Mouse (Mus musculus) mouse embryonic stem cell (cell line): ENCODE measurements at regions not wholly inside any gene's neighbourhood (a gene's known extent, or its start where the extent isn't known, plus 50 kb on each side); places are given as distances from the start of the nearest gene placed in this dataset.

Experiments used
- in situ Hi-C, 2 experiments: fragments of 300-500 bp; cut with MboI; formaldehyde crosslinking; loops; 1 replicate in 1 of 2; 3 replicates in 1 of 2; pipeline ENCODE4 v1.14.3; 2019 to 2020; ENCODE audit warnings: low sequenced_read_pairs in 2 of 2, low pct_unique_long_range_greater_than_20kb in 1 of 2, mixed read lengths in 1 of 2; ENCODE audit not compliant: unreplicated experiment in 1 of 2

DNA sequence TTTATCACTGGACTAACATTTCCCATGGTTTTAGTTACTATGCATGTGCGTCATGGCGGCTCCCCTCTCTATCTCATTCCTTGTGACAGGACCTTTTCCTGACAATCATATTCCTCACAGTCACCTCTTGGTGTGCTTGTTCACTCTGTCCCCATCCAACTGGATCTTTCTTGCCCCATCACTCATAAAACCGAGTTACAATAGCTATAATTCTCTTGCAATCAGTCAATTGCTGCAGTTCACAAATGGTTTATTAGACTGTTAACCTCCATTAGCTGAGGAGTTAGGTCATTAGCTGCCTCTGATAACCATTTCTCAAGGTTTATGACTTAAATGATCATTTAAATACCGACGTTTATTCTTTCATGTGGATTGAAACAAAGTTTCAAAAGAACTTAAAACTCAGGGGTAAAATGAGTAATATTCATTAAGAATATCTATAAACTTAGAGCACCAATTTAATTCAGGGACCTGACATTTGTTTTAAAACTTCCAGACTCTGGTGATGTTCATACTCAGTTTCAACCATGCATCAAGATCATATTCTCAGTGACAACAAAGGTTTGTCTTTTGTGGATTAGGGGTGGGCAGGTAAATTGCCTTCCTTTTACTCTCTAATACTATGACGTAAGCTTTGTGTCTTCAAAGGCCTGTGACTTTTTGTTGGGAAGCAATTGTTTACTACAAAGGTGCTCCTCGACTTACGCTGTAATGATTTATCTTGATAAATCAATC, 344.4 kb upstream of the Sel1l start:
- in situ Hi-C loops: no loop called here

DNA sequence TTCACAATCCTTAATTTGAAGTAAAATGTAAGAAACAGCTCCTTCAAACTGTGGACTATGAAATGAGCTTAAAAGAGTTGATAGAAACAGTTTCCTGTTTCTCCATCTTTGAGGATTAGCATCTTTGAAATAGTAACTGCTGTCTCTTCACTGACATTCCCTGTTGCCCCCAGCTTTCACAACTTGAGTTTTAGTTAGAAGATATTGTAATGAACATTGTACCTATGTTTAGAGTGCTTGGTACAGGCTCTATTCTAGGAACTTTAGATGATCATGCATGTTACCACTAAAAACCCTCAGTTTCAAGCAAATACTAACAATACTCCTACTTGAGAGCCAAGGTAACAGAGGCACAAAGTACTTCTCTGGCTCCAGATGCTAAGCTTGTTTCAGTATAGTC, 340.1 kb upstream of the Sel1l start:
- in situ Hi-C loops: no loop called here

DNA sequence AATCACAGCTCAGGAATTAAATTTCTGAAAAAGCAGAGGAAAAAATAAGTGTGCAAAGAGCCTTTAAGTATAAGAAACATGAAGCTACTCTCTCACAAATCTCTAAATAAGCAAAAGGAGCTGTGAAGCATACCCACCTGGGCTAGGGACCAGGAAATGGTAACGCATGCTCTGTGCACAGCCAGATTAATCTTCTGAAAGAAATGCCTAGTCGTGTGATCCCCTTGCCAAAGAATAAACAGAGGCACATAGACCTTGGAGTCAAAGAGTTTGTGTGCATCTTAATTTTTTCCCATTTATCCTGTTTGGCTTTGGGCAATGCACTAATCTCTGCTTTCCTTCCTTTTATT, 338.2 kb upstream of the Sel1l start:
- in situ Hi-C loops: no loop called here

DNA sequence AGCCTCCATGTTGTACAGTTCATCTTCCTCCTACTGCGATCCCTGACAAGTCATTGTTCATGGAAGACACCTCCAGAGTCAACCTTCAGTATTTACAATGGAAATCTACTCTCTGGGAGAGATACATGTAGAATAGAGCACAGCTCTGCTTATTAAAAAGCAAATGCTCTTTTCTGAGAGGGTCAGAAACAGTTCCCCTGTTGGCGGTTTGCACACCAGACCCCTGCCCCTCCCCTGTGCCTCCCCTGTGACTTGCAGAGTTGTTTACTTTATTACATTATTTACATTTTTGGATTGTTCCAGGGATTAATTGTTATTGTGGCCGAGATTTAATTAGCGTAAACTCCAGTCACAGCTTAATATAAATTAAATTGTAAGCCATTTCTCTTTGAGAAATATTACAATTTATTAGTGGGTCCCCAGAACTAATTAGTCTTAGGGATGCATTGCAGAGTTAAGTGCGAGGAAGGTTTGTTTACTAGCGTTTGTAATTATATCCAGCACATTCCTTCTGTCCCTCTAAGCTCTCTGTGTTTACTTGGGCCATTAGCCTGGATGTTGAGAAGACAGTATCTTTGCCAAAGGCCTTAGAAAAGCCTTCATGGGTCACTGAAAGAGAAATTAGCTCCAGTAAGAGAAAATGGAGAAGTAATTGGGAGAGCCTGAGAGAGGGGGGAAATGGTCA, 337.6 kb upstream of the Sel1l start:
- in situ Hi-C loops: no loop called here

DNA sequence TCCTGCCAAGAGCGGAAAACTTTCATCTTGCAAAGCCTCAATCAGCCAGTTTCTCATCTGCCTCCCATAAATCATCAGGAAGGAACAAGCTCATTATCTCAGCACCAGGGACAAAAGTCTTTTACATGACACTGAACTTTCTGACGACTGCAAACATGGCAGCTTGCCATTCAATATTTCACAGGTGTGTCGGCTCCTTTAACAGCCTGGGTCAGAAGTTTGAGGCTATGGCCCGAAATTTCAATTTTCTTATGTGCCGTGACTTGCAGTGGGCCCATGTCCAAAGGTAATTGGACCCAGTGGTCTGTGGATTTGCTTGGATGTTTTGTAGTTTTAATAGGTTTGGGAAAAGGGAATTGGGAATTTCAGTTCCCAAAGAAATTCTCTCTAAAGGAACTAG, 330.3 kb upstream of the Sel1l start:
- in situ Hi-C loops: no loop called here

DNA sequence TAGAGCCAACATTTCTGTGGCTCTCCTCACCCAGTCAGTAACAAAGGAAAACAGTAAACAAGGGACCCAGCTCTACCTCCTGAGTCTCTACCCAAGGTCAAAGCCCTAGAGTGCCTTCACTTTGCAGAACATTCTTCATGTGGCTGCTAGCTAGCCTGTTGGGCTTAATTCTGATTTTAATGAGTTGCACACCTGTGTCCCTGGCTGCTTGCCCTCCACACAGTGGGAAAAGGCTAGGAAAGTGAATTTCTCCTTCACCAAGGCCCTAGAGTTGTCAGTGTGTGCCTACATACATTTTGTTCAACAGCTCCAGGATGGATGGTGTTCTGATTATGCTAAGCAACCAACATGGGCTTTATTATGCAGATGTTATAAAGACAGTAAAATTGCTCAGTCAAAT, 307.8 kb upstream of the Sel1l start:
- in situ Hi-C loops: no loop called here

DNA sequence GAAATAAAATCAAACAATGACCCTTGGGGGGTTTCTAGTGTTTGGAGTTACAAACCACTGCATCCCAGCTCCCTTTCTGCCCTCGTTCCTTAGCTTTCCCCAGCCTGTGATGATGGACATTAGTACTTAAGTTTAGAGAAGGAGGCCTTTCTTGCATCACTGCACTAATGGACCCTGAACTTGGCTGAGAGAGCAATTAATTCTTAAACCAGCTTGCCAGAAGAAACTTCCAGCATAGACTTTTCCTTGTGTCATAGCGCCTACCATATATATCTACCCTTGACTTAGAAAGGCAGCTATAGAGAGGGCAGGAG, 303.9 kb upstream of the Sel1l start:
- in situ Hi-C loops: no loop called here

DNA sequence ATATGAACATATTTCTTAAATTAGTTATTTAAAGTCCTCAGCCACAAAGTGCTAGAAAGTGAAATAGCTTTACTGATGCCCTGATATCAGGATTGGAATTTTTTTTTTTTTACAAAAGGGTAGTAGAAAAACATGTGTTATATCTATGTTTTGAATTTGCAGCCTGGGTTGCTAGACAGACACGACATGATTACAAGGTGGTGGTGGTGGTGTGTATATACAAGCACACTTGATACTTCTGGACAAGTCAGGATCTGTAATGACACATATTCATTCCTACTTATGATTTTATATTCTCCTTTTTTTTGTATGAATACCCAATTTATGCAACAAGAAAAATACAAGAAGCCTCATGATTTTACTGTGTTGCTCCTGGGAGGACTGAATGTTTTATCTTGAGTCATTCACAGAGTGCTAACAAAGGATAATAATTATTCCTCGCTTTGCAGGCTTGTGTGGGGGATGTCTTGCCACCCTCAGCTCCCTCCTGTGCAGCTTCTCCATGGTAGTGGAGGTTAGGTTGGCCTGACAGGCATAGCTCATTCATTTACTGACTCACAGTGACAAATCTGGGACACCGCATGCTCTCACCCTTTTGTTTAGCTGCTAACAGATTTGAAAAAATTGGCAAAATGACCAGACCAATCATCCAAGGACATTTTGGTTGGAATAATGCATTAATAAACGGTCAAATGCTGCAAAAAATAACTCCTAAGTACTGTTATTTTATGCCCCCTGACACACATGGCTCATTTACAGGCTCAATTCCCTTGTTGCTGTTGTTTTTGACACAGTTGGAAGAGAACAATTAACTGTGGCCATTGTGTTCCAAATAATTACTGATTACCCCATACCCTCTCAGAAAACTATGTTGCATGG, 303.3 kb upstream of the Sel1l start:
- in situ Hi-C loops: no loop called here

DNA sequence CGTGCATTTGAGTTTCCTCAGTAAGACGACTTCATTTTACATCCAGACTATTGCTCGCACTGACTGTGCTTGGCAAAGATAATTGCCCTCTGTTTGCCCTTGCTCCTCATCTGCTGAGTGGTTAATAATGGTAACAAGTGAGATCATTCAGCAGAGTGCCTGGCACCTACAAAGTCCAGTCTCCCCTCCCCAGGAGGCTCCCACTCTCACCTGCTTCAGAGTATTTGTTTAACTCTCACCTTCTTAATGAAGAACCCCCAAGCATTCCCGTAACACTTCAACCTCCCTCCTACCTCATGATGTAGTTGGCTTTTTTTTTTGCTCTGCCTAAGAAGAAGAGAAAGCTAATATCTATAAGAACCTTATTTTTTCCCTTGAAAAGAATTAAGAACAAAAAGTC, 288.6 kb upstream of the Sel1l start:
- in situ Hi-C loops: no loop called here

DNA sequence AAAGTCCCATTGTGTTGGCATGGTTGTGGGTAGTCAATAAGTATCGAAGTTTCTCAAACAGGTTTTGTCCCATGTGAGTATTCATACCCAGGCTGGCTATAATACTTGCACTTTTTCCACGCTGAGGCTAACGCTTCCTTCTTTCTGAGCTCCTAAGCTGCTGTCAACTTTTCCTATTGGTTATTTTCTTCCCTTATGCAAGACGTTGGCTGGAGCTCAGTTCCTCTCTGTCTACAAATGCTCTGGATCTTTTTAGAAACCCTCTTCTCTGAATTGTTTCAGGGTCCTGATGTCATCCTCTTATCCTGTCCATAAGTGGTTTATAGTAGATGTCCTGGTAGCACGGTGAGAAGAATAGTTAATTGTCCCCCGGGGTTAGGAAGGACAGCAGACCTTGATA, 278.7 kb upstream of the Sel1l start:
- in situ Hi-C loops: no loop called here

DNA sequence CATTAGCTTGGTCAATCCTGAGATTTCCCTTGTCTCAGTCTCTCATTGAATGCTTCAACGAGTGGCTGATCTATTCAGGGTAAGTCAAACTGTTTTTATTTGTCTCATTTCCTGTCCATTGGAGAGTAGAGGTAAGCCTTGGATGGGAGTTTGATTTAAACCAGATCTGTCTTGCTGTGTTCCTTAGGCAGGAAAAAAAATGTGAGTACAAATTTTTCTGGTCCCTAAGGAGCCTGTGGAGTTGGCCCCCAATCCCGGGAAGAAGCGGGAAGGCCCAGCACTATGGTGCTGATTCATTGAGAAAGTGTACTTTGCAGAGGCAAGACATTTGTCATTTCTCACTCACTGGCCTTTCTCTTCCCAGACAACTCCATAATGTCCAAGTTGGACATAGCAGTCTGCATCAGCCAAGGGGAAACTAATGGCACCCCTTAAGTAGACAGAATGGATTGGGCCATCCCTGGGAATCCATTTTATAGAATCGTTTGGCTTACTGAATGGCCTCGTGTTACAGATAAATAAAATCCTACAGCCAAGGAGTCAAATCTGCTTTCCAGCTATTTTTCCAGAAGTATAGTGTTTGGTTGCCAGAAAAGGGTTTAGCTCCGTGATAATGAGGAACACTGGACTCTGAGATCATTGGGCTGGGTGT, 271.3 kb upstream of the Sel1l start:
- in situ Hi-C loops: no loop called here

DNA sequence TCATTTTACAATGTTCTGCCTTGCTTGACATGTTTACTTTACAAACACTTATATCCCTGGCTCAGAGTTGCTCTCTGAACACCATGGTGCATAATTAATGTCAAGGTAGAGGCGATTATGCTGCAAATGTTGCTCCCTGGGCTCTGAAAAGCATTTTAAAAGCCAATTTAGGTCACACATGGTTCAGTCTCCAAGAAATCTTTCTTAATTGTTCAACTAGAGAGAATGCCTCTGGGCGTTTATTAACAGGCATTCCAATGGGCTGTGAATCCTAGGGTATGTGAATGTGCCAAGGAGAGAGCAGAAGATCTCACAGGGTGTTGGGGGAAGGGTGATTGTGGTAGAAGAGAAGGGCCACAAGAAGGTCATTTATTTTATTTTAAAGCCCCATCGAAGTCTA, 260.7 kb upstream of the Sel1l start:
- in situ Hi-C loops: no loop called here

DNA sequence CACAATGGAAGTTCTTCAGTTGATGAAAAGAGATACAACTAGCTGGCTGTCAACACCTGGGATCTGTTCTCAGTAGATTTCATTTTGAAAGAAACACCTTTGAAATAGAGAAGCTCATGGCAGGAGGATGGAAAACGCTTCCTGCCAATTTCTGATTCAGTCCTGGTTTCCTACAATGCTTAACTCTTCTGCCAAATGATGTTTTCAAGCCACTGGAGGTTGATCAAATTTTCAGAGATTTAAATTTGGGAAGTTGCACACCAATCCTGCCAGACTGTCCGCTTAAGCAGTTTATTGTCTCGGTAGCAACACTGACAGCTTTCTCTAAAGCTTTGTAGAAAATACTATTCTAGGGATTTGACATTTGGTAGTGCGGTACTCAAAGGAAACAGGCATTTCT, 251.1 kb upstream of the Sel1l start:
- in situ Hi-C loops: no loop called here

DNA sequence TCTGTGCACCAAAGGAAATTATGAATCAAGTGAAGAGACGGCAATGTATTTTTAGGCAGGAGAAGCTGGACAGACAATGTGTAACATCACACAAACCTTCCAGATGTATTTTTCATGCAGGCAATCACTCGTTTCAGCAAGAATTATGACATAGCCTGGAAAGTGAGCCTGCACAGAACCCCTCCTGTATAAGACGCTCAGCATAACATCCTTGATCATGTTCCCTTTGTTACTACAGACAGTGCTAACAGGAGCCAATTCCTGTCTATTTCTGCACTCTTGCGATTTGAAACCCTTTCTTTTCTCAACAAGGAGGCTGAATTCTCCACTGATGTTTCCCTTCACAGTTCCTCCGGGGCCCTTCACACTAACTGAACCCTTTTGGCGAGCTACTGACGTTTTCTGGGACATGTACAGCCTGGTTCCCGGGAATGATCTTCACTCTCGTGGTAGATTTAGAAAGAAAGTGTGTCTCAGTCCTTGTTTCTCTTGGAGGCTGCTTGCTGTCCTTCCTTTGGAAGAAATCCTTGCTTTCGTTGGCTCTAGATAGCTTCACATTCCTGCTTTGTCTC, 243.9 kb upstream of the Sel1l start:
- in situ Hi-C loops: no loop called here

DNA sequence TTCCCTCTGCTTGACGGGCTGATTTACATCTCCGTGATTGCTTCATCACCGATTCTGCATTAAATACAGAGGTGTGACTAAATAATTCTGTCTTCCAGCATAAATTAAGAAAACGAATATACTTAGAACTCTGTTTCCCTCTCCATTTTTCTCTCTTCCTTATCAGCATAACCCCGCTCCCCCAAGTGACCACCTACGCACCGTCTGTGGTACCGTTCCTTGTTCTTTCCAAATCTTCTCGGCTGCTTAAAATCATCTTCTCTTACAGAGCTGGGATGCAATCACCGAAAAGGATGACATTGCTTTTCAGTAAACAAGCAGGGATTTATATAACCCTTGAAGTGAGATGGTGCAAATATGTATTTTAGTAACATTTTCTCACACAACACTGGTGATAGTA, 224.3 kb upstream of the Sel1l start:
- in situ Hi-C loops: no loop called here

DNA sequence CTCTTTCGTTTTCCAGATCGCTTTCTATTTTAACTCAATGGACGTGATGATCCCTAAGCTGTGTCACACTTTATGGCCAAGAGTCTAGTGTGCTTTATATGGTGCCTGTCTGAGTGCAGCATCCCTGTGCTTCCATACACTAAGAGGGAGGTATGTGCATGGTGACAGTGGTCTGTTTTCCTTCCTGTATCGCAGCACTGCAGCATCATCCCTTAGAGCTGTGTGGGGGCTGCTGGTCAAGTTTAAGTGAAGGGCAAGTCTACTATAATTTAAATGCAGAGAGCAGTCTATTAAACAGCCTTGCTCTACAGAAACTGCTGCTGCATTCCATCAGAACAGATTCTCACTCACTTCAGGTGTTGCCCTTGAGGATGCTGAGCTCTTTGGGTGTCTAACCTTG, 213.8 kb upstream of the Sel1l start:
- in situ Hi-C loops: no loop called here

DNA sequence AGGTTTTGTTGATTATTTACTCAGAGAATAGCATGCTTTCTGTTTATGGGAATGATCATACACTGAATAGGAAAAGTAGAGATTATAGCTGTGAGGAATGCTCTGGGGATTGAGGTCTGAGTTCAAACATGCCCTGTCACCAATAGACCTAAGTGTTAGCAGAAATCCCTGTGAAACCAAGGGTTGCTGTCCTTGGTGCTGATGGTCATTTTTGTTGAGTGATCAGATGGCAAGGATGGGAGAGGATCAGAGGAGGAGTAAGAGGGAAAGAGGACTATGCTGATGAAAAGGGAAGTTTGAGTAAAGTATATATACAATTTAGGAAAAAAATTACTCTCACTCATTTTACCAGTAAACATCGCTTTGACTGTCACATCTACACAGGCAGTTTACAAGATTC, 191.5 kb upstream of the Sel1l start:
- in situ Hi-C loops: no loop called here

DNA sequence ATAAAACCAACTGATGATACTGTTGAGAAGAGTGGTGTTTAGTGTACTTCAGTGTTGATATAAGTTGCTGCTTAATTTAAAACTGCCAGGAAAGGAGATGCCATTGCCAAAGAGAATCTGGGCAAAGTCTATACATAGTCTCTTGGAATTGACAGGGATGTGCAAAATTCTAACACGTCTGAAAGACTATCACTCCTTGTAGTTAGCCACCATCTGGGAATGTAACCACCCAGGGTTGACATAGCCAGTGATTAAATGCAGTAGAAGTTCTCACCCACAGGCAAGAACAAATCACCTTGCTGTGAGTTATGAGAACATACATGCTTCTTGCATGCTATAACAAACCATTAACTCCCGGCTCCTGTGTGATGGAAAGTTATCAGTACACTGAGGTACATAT, 180.2 kb upstream of the Sel1l start:
- in situ Hi-C loops: no loop called here

DNA sequence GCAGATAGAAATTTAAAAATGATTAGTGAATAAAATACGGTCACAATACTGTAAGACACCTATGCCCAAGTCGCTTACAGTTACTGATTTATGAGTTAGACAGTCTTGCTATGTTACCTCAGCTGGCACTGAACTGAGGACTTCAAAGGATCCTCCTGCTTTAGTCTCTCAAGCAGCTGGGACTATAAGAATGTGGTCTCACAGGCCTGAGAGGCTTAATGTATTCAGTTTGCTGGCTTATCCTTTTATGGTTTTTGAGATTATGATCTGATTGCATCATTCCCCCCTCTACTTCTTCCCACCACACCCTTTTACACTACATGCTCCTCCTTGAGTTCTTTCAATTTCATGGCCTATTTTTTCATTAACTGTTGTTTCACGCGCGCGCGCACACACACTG, 179.4 kb upstream of the Sel1l start:
- in situ Hi-C loops: no loop called here
